Mouse (Mus musculus) limb, embryonic 15.5 days (tissue): ENCODE measurements around the gene Fbxw21. TPM values are rescaled to one million over a fixed set of nuclear protein-coding genes. Genes with fewer than 3 reads are reported as not detected.

Experiments
- ATAC-seq: fragments of 200-750 bp; cut with Nextera tagmentation; 2 replicates; pipeline ENCODE4 v1.8.0; 2017; ENCODE audit warnings: low read depth, moderate TSS enrichment; ENCODE audit not compliant: insufficient number of reproducible peaks, low FRiP score, low TSS enrichment
- H3K27ac ChIP-seq: fragments of 300-500 bp; sonication (generic); 2 replicates; pipeline ENCODE4 v1.5.1; 2015; ENCODE audit warnings: moderate library complexity, mild to moderate bottlenecking, inconsistent platforms
- H3K27me3 ChIP-seq: fragments of 300-500 bp; sonication (generic); 2 replicates; pipeline ENCODE4 v1.6.1; 2015; ENCODE audit warnings: inconsistent platforms
- H3K36me3 ChIP-seq: fragments of 300-500 bp; sonication (generic); 2 replicates; pipeline ENCODE4 v1.6.1; 2015; ENCODE audit warnings: inconsistent platforms
- H3K4me1 ChIP-seq: fragments of 300-500 bp; sonication (generic); 2 replicates; pipeline ENCODE4 v1.6.1; 2015; ENCODE audit warnings: inconsistent platforms
- H3K4me2 ChIP-seq: fragments of 300-500 bp; sonication (generic); 2 replicates; pipeline ENCODE4 v1.6.1; 2015; ENCODE audit warnings: mild to moderate bottlenecking, inconsistent platforms
- H3K4me3 ChIP-seq: fragments of 300-500 bp; sonication (generic); 2 replicates; pipeline ENCODE4 v1.5.1; 2015; ENCODE audit warnings: mild to moderate bottlenecking, inconsistent platforms
- H3K9ac ChIP-seq: fragments of 300-500 bp; sonication (generic); 2 replicates; pipeline ENCODE4 v1.6.1; 2015; ENCODE audit warnings: inconsistent platforms
- H3K9me3 ChIP-seq: fragments of 300-500 bp; sonication (generic); 2 replicates; pipeline ENCODE4 v1.6.1; 2016; ENCODE audit warnings: inconsistent platforms
- WGBS: fragments of 180-500 bp; shearing (Covaris S2); methylation state at CpG from one replicate; pipeline ENCODE4 v1.1.7; 2015; 5-methylcytosine and 5-hydroxymethylcytosine counted together
- polyA plus RNA-seq: library from polyadenylated mRNA; unstranded; fragments of >200 nt; fragmentation: Nextera tagmentation; extraction: Ambion mirVana; gene quantifications from 2 replicates; pipeline ENCODE4 v1.2.1, GENCODE M21; 2015

Gene Fbxw21
- polyA plus RNA-seq, 1 experiment from 2014 or later: not detected

GRCm38 (mm10) chr9:109097831-109098230 is 64.0 kb downstream of the Fbxw21 start:
- ATAC-seq: peak; percentile 38; the same call in 1 of the 2 replicates

GRCm38 (mm10) chr9:109097291-109097690 is 64.5 kb downstream of the Fbxw21 start:
- peak overlapping the region; percentile 70 for H3K4me3 ChIP-seq
- WGBS: 21% methylated on average over 6 of the region's 6 CpGs
- H3K9ac ChIP-seq: peak overlapping the region; percentile 8; the same call in 1 of the 2 replicates
- no peaks in the 10 kb centered on the region for H3K9me3 ChIP-seq
- H3K27me3 ChIP-seq: no peaks in the 10 kb centered on the region
- H3K36me3 ChIP-seq: peaks cover 23% of the 10 kb centered on the region
- peak overlapping the region; percentile 81 for H3K4me2 ChIP-seq
- ATAC-seq: no peak
- H3K4me1 ChIP-seq: peaks cover 52% of the 10 kb centered on the region
- H3K27ac ChIP-seq: peak overlapping the region; percentile 100

More at GRCm38 (mm10) chr9:109097831-109098230, 64.0 kb downstream of the Fbxw21 start:
- H3K4me3 ChIP-seq: peak overlapping the region; percentile 11; the same call in 1 of the 2 replicates
- 56% methylated on average over 5 of the region's 5 CpGs for WGBS
- no peaks in the 10 kb centered on the region for H3K9me3 ChIP-seq
- peak overlapping the region; percentile 100 for H3K27ac ChIP-seq
- H3K4me2 ChIP-seq: peak overlapping the region; percentile 81
- H3K9ac ChIP-seq: no peak overlapping the region
- no peaks in the 10 kb centered on the region for H3K27me3 ChIP-seq
- peaks cover 52% of the 10 kb centered on the region for H3K4me1 ChIP-seq
- peaks cover 24% of the 10 kb centered on the region for H3K36me3 ChIP-seq

- H3K4me1 ChIP-seq: peaks cover 52% of the 10 kb centered on the region
- ATAC-seq: no peak
- H3K9me3 ChIP-seq: no peaks in the 10 kb centered on the region
- 20% methylated on average over 6 of the region's 6 CpGs for WGBS
- peak overlapping the region; percentile 81 for H3K4me2 ChIP-seq
- no peaks in the 10 kb centered on the region for H3K27me3 ChIP-seq
- H3K36me3 ChIP-seq: peaks cover 22% of the 10 kb centered on the region
- peak overlapping the region; percentile 70 for H3K4me3 ChIP-seq
- peak overlapping the region; percentile 100 for H3K27ac ChIP-seq
- peak overlapping the region; percentile 8; the same call in 1 of the 2 replicates for H3K9ac ChIP-seq
Measured at GRCm38 (mm10) chr9:109096856-109097255, 65.0 kb downstream of the Fbxw21 start.

- H3K4me2 ChIP-seq: peak overlapping the region; percentile 81
- peak overlapping the region; percentile 70 for H3K4me3 ChIP-seq
- peak overlapping the region; percentile 65 for H3K9ac ChIP-seq
- peaks cover 26% of the 10 kb centered on the region for H3K36me3 ChIP-seq
- peaks cover 52% of the 10 kb centered on the region for H3K4me1 ChIP-seq
- peak overlapping the region; percentile 100 for H3K27ac ChIP-seq
- H3K9me3 ChIP-seq: no peaks in the 10 kb centered on the region
- ATAC-seq: no peak
- WGBS: 10% methylated on average over 9 of the region's 9 CpGs
- no peaks in the 10 kb centered on the region for H3K27me3 ChIP-seq
Measured at GRCm38 (mm10) chr9:109096251-109096661, 65.6 kb downstream of the Fbxw21 start.

GRCm38 (mm10) chr9:109095137-109095982 is 66.5 kb downstream of the Fbxw21 start, which contains the start of gene Plxnb1:
Gene Plxnb1, plus strand, starts transcription at chr9:109095389.
- peak within 1 kb of the TSS; percentile 70 for H3K4me3 ChIP-seq
- no peaks in the 10 kb centered on the region for H3K9me3 ChIP-seq
- H3K36me3 ChIP-seq: peaks cover 26% of the 10 kb centered on the region
- no peaks in the 10 kb centered on the region for H3K27me3 ChIP-seq
- H3K4me2 ChIP-seq: peak within 1 kb of the TSS; percentile 81
- H3K4me1 ChIP-seq: peaks cover 52% of the 10 kb centered on the region
- peak within 1 kb of the TSS; percentile 65 for H3K9ac ChIP-seq
- ATAC-seq: peak; percentile 22
- peak within 1 kb of the TSS; percentile 100 for H3K27ac ChIP-seq
- WGBS: under 1% methylated on average over 98 of the region's 102 CpGs

GRCm38 (mm10) chr9:109094553-109095136 is 67.2 kb downstream of the Fbxw21 start:
- peaks cover 25% of the 10 kb centered on the region for H3K36me3 ChIP-seq
- H3K4me2 ChIP-seq: peak overlapping the region; percentile 81
- WGBS: 1% methylated on average over 21 of the region's 21 CpGs
- peak overlapping the region; percentile 100 for H3K27ac ChIP-seq
- peak overlapping the region; percentile 70 for H3K4me3 ChIP-seq
- ATAC-seq: no peak; the same call in 1 of the 2 replicates
- H3K27me3 ChIP-seq: no peaks in the 10 kb centered on the region
- peaks cover 51% of the 10 kb centered on the region for H3K4me1 ChIP-seq
- H3K9ac ChIP-seq: peak overlapping the region; percentile 65
- H3K9me3 ChIP-seq: no peaks in the 10 kb centered on the region

- H3K4me3 ChIP-seq: peak overlapping the region; percentile 70
- 17% methylated on average over 11 of the region's 11 CpGs for WGBS
- no peak overlapping the region for H3K9ac ChIP-seq
- no peaks in the 10 kb centered on the region for H3K9me3 ChIP-seq
- peak overlapping the region; percentile 100 for H3K27ac ChIP-seq
- H3K4me2 ChIP-seq: peak overlapping the region; percentile 81
- H3K27me3 ChIP-seq: no peaks in the 10 kb centered on the region
- no peak for ATAC-seq
- peaks cover 44% of the 10 kb centered on the region for H3K4me1 ChIP-seq
- peaks cover 28% of the 10 kb centered on the region for H3K36me3 ChIP-seq
Measured at GRCm38 (mm10) chr9:109093786-109094552, 67.9 kb downstream of the Fbxw21 start.

- H3K4me1 ChIP-seq: peaks cover 37% of the 10 kb centered on the region
- H3K27ac ChIP-seq: 0 out of 2 replicates have a peak overlapping the region, but pooled peaks have one; percentile 9
- peaks cover 28% of the 10 kb centered on the region for H3K36me3 ChIP-seq
- H3K9ac ChIP-seq: no peak overlapping the region
- H3K4me2 ChIP-seq: no peak overlapping the region
- ATAC-seq: no peak
- WGBS: 63% methylated on average over 6 of the region's 6 CpGs
- H3K4me3 ChIP-seq: no peak overlapping the region
- H3K27me3 ChIP-seq: no peaks in the 10 kb centered on the region
- no peaks in the 10 kb centered on the region for H3K9me3 ChIP-seq
Measured at GRCm38 (mm10) chr9:109092799-109093198, 69.0 kb downstream of the Fbxw21 start.

GRCm38 (mm10) chr9:109091802-109092201 is 70.0 kb downstream of the Fbxw21 start:
- Histone ChIP-seq H3K9ac (no peak overlapping the region), H3K4me3 (no peak overlapping the region), H3K4me1 (peaks cover 27% of the 10 kb centered on the region), H3K36me3 (peaks cover 28% of the 10 kb centered on the region), H3K27me3 (no peaks in the 10 kb centered on the region), H3K27ac (0 out of 2 replicates have a peak overlapping the region, but pooled peaks have one; percentile 24), H3K9me3 (no peaks in the 10 kb centered on the region), H3K4me2 (no peak overlapping the region)
- 63% methylated on average over 8 of the region's 8 CpGs for WGBS
- ATAC-seq: no peak

- ATAC-seq: no peak
- Histone ChIP-seq H3K9me3 (no peaks in the 10 kb centered on the region), H3K4me2 (no peak overlapping the region), H3K4me3 (no peak overlapping the region), H3K36me3 (peaks cover 28% of the 10 kb centered on the region), H3K27ac (no peak overlapping the region), H3K4me1 (peaks cover 20% of the 10 kb centered on the region), H3K27me3 (no peaks in the 10 kb centered on the region), H3K9ac (no peak overlapping the region)
- 65% methylated on average over 15 of the region's 15 CpGs for WGBS
Measured at GRCm38 (mm10) chr9:109090446-109090845, 71.4 kb downstream of the Fbxw21 start.
